Mouse (Mus musculus) C2C12 (cell line): Measurements from ENCODE around the gene Fat4. TPM values are rescaled to one million over a fixed set of nuclear protein-coding genes. Genes with fewer than 3 reads are reported as not detected.

Source experiments
- H3K27me3 ChIP-seq: one replicate; pipeline ENCODE4 v1.6.1; 2011; ENCODE audit not compliant: control insufficient read depth, insufficient read depth, insufficient read length
- H3K36me3 ChIP-seq: one replicate; pipeline ENCODE4 v1.6.1; 2011; ENCODE audit not compliant: control insufficient read depth, insufficient read depth
- H3K4me3 ChIP-seq: one replicate; pipeline ENCODE4 v1.5.1; 2011; ENCODE audit warnings: mild to moderate bottlenecking, control low read depth; ENCODE audit not compliant: poor library complexity, insufficient read depth, severe bottlenecking
- H3K79me2 ChIP-seq: one replicate; pipeline ENCODE4 v1.6.1; 2011; ENCODE audit not compliant: control insufficient read depth, insufficient read depth
- H3K79me3 ChIP-seq: one replicate; pipeline ENCODE4 v1.6.1; 2011; ENCODE audit warnings: low read depth, control low read depth
- H3ac ChIP-seq: one replicate; pipeline ENCODE3; 2011; ENCODE audit warnings: low read depth; ENCODE audit not compliant: control insufficient read depth, insufficient read length
- CEBPB ChIP-seq: IDR thresholded peaks from one replicate; pipeline ENCODE4 v1.6.1; 2011; ENCODE audit warnings: low read depth, mild to moderate bottlenecking, control low read depth, moderate library complexity
- CTCF ChIP-seq: IDR thresholded peaks from one replicate; pipeline ENCODE4 v1.5.1; 2011; ENCODE audit not compliant: control insufficient read depth, insufficient read depth, insufficient read length
- FOSL1 ChIP-seq: IDR thresholded peaks from one replicate; pipeline ENCODE4 v1.8.0; 2011; ENCODE audit warnings: mild to moderate bottlenecking, low read length; ENCODE audit not compliant: poor library complexity, insufficient read depth, severe bottlenecking
- MAX ChIP-seq: IDR thresholded peaks from one replicate; pipeline ENCODE4 v1.6.1; 2011; ENCODE audit warnings: mild to moderate bottlenecking, control low read depth
- MYOD1 ChIP-seq: IDR thresholded peaks from one replicate; pipeline ENCODE4 v1.6.1; 2011; ENCODE audit warnings: low read depth; ENCODE audit not compliant: control insufficient read depth, insufficient read length
- MYOG ChIP-seq: IDR thresholded peaks from one replicate; pipeline ENCODE4 v1.6.1; 2011; ENCODE audit not compliant: control insufficient read depth, insufficient read length; ENCODE audit errors: extremely low read depth
- USF1 ChIP-seq: IDR thresholded peaks from one replicate; pipeline ENCODE4 v1.6.1; 2011; ENCODE audit warnings: low read depth, mild to moderate bottlenecking, control low read depth, moderate library complexity
- polyA plus RNA-seq: library from polyadenylated mRNA; unstranded; fragments of >200 nt; fragmentation: generic; extraction: Trizol; gene quantifications from one replicate; pipeline ENCODE4 v1.2.1, GENCODE M21; 2012; ENCODE audit warnings: missing spikeins

Gene Fat4
- polyA plus RNA-seq, 1 experiment, result 0.29 TPM

DNA sequence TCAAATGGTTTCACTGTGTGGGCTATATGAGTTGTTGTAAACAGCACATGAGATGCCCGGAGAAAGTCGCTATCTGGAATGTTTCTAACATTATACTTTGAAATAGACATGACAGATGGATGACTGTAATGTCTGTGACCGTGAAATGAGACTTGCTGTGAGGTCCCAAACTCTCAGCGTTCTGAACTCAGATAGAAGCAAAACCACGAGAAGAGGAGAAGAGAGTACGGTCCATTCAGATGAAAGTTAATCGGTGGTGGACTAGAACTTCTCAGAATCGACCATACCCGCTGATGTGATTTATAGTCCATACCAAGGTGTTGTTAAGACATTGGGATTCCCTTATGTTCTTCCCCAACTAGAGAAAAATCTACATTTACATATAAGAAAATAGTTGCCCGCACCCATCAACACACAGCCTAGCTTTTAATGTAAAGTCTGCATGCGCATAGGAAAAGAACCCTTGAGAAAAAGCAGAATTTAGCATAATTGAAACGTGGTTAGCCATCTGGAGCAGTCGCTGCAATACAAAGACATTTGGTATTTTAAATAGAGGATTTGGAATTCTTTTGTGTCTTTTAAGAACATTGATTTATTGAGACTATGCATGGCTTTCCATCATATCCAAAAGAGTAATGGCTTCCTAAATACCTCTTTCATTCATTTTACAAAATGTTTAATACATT, 21.8 kb downstream of the Fat4 start:
- H3K36me3 ChIP-seq, result no peaks in the 10 kb centered on the region
- no peaks in the 10 kb centered on the region for H3K79me3 ChIP-seq
- H3K27me3 ChIP-seq, result no peaks in the 10 kb centered on the region
- TF ChIP-seq MAX, result no peak
- TF ChIP-seq USF1, result no peak
- no peak for TF ChIP-seq FOSL1
- no peaks in the 10 kb centered on the region for H3K79me2 ChIP-seq
- H3K4me3 ChIP-seq, result no peak overlapping the region
- H3ac ChIP-seq, result no peak overlapping the region

DNA sequence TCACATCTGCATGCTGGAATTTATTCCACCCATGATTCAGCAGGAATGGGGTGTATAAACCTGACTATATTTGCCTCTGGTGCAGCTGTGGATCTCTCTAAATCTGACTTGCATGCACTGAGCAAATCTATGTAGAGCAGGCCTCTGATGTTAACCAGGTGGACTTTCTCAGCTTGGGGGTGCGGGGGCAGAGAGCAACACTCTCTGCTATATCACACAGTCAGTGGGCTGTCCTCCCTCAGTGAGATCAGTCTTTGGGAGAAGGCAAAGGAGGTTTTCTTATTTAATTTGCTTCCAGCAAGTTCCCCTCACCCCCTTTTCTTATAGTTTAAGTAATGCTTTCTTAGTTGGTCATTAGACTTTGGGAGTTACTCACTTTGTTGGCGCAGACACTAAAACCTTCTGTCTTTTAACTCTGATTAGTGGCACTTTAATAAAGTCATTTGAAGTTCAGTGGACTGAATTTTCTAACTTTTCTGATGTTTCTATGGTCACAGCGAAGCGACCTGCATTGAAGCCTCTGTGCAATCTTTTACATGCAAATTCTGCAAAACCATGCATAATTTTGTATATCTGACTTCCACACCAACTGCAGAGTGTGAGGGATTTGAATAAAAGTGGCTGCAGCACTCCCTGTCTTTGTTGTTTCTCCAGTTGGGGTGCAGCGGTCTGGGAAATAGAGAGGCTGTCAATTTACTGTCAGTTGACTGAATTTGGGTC, 26.2 kb downstream of the Fat4 start:
- H3ac ChIP-seq, result no peak overlapping the region
- TF ChIP-seq MYOG, result no peak
- TF ChIP-seq MYOD1, result no peak
- TF ChIP-seq CTCF, result no peak
- TF ChIP-seq MAX, result no peak
- TF ChIP-seq FOSL1, result no peak
- H3K27me3 ChIP-seq, result no peaks in the 10 kb centered on the region
- no peaks in the 10 kb centered on the region for H3K79me2 ChIP-seq
- no peaks in the 10 kb centered on the region for H3K79me3 ChIP-seq
- H3K4me3 ChIP-seq, result no peak overlapping the region
- no peaks in the 10 kb centered on the region for H3K36me3 ChIP-seq

DNA sequence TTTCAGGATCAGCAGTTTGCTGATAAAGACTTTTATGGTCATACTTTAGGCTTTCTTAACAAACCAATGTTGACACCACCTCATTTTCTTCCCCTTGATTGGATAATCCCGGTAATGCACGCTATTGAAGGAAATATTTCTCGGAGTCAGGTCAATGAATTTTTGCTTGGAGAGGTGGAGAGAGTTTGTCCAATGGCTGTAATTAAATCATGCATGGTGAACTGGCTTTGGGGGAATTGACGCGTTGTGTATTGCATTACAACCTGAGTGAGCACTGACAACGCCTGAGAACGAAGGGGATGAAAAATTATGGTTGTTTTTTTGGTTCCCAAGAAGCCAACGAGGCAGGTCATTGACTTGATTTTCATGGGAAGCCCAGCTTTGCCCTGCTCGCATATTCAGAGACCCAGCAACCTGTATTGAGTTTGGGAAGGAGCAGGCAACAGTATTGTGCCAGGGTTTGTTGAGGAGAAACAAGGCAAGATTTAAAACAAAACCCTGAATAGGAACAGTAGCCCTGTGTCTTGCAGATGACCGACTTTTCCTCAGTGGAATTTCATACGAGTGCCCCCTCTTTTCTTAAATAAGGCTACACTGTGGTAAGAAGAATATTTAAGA, 26.9 kb downstream of the Fat4 start:
- Histone ChIP-seq H3K4me3 (no peak overlapping the region), H3K27me3 (no peaks in the 10 kb centered on the region), H3K79me3 (no peaks in the 10 kb centered on the region), H3K36me3 (no peaks in the 10 kb centered on the region), H3K79me2 (no peaks in the 10 kb centered on the region), H3ac (no peak overlapping the region)
- TF ChIP-seq CEBPB, result no peak
- TF ChIP-seq CTCF, result no peak
- no peak for TF ChIP-seq MAX
- TF ChIP-seq MYOD1, result no peak
- TF ChIP-seq USF1, result no peak
- no peak for TF ChIP-seq MYOG
- TF ChIP-seq FOSL1, result no peak

DNA sequence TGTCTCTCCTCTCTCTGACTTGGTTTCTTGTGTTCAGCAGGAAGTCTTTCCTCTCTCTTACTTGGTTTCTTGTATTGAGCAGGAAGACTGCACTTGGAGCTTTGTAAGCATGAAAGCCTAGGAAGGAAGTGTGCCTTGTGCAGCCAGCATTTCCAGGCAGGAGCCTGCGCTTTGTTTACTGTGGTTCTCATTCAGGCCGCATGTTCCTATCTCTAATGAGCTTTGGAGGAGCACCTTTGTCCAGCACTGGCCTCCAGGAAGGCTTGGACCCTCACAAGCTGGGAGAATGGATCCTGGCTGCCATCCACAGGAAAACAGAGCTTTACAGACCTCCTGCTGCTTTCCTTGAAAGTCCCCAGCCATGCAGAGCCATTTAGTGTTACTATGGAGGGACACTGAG, 32.2 kb downstream of the Fat4 start:
- H3K36me3 ChIP-seq, result no peaks in the 10 kb centered on the region
- no peak overlapping the region for H3ac ChIP-seq
- no peaks in the 10 kb centered on the region for H3K79me3 ChIP-seq
- H3K27me3 ChIP-seq, result no peaks in the 10 kb centered on the region
- no peak for TF ChIP-seq FOSL1
- H3K79me2 ChIP-seq, result no peaks in the 10 kb centered on the region
- no peak overlapping the region for H3K4me3 ChIP-seq

DNA sequence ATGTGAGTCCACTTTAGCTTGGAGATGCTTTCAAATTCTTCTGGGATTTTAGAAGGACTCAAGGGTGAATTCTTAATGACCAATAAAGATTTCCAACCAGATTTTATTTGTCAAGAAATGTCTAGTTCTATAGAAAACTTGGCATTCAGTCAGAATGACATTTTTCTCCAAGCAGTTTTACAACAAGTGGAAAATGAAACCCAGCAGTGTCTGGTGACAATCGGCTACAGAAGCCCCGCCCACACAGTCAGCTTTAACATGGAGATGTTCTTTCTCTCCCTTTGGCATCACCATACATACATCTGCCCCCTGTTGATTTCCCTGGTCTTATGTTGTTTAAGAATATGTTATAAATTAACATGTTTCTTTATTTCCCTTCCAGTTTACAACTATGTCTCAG, 34.3 kb downstream of the Fat4 start:
- Histone ChIP-seq H3K27me3 (no peaks in the 10 kb centered on the region), H3K4me3 (no peak overlapping the region)
- TF ChIP-seq MYOG (no peak), CEBPB (no peak), MAX (no peak)

DNA sequence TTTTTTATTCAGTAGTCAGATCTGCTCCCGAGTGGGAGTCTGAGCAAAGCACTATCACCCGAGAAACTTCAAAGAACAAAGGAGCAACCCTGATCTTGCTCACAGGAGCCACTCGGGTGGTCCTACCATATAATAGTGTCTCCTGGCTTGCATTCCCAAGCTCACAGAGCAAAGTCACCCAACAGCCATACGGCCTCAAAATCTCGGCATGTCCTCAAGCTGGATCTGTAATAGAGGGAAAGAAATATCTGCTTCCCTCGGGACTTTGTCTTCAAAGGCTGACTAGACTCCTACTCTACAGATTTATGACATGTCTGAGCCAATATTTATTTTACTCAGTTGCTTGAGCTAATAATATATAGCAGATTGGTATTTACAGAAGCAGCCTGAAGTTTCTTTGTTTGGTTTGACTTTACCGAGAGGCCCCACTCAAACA, 36.5 kb downstream of the Fat4 start:
- Histone ChIP-seq H3ac (no peak overlapping the region), H3K36me3 (no peaks in the 10 kb centered on the region), H3K4me3 (no peak overlapping the region), H3K79me3 (no peaks in the 10 kb centered on the region), H3K27me3 (no peaks in the 10 kb centered on the region), H3K79me2 (no peaks in the 10 kb centered on the region)
- TF ChIP-seq CTCF, result no peak
- no peak for TF ChIP-seq FOSL1
- TF ChIP-seq MAX, result no peak
- TF ChIP-seq USF1, result no peak
- TF ChIP-seq CEBPB, result no peak
- TF ChIP-seq MYOD1, result no peak
- TF ChIP-seq MYOG, result no peak

More for the DNA sequence above, 34.3 kb downstream of the Fat4 start:
- Histone ChIP-seq H3K79me3 (no peaks in the 10 kb centered on the region), H3ac (no peak overlapping the region), H3K36me3 (no peaks in the 10 kb centered on the region), H3K79me2 (no peaks in the 10 kb centered on the region)
